Mouse (Mus musculus): ENCODE measurements at regions not wholly inside any gene's neighbourhood (a gene's known extent, or its start where the extent isn't known, plus 50 kb on each side); places are given as distances from the start of the nearest gene placed in this dataset.
"Not testable (repeated sequence)": the region's sequence is repeated elsewhere in the genome, so short reads cannot be mapped to it uniquely, and the experiment has no call there.

- Histone ChIP-seq H3K4me3 (ENCODE audit: low read depth, low read length) (no peak overlapping the region), H3K9me3 (ENCODE audit: low read length) (no peaks in the 10 kb centered on the region)
Observed at GRCm38 (mm10) chr5:4248422-4248821, 56.3 kb downstream of the Mterf1b start.

GRCm38 (mm10) chr5:4254280-4254679 lies 62.1 kb downstream of the Mterf1b start:
- ATAC-seq = not testable (repeated sequence)
- WGBS = 89% methylated on average over 5 of the region's 5 CpGs

More at GRCm38 (mm10) chr5:4248422-4248821, 56.3 kb downstream of the Mterf1b start:
- Histone ChIP-seq H3K36me3 (ENCODE audit: insufficient read depth) (no peaks in the 10 kb centered on the region), H3K9ac (no peak overlapping the region), H3K27ac (ENCODE audit: low read depth, low read length) (no peak overlapping the region), H3K4me1 (ENCODE audit: insufficient read depth) (no peaks in the 10 kb centered on the region), H3K4me2 (ENCODE audit: low read depth) (no peak overlapping the region), H3K27me3 (ENCODE audit: insufficient read depth, low read length) (no peaks in the 10 kb centered on the region)
- 88% methylated on average over 2 of the region's 2 CpGs for WGBS
- TF ChIP-seq CTCF (IDR thresholded peaks at IDR 0.05; ENCODE audit: low read depth) = no peak
- ATAC-seq = no peak
- DNase-seq = no peak

GRCm38 (mm10) chr5:4257048-4257750 lies 65.0 kb downstream of the Mterf1b start:
- Histone ChIP-seq H3K4me3 (ENCODE audit: low read depth, low read length) (no peak overlapping the region), H3K27ac (ENCODE audit: low read depth, low read length) (no peak overlapping the region), H3K36me3 (ENCODE audit: insufficient read depth) (no peaks in the 10 kb centered on the region), H3K9me3 (ENCODE audit: low read length) (no peaks in the 10 kb centered on the region), H3K9ac (no peak overlapping the region), H3K4me1 (ENCODE audit: insufficient read depth) (no peaks in the 10 kb centered on the region), H3K27me3 (ENCODE audit: insufficient read depth, low read length) (no peaks in the 10 kb centered on the region), H3K4me2 (ENCODE audit: low read depth) (no peak overlapping the region)
- WGBS = 80% methylated on average over 12 of the region's 12 CpGs
- DNase-seq = no peak
- no peak for TF ChIP-seq CTCF (IDR thresholded peaks at IDR 0.05; ENCODE audit: low read depth)
- no peak for ATAC-seq

More at GRCm38 (mm10) chr5:4254280-4254679, 62.1 kb downstream of the Mterf1b start:
- H3K9me3 ChIP-seq (ENCODE audit: low read length); H3K27ac ChIP-seq (ENCODE audit: low read depth, low read length); H3K4me2 ChIP-seq (ENCODE audit: low read depth); H3K4me1 ChIP-seq (ENCODE audit: insufficient read depth); H3K27me3 ChIP-seq (ENCODE audit: insufficient read depth, low read length); H3K4me3 ChIP-seq (ENCODE audit: low read depth, low read length); H3K36me3 ChIP-seq (ENCODE audit: insufficient read depth); DNase-seq; H3K9ac ChIP-seq: not testable (repeated sequence)

- TF ChIP-seq CTCF (IDR thresholded peaks at IDR 0.05; ENCODE audit: low read depth) = no peak
- Histone ChIP-seq H3K27ac (ENCODE audit: low read depth, low read length) (no peak overlapping the region), H3K9me3 (ENCODE audit: low read length) (no peaks in the 10 kb centered on the region), H3K27me3 (ENCODE audit: insufficient read depth, low read length) (no peaks in the 10 kb centered on the region), H3K9ac (no peak overlapping the region), H3K4me3 (ENCODE audit: low read depth, low read length) (no peak overlapping the region), H3K36me3 (ENCODE audit: insufficient read depth) (no peaks in the 10 kb centered on the region), H3K4me2 (ENCODE audit: low read depth) (no peak overlapping the region), H3K4me1 (ENCODE audit: insufficient read depth) (no peaks in the 10 kb centered on the region)
- 92% methylated on average over 4 of the region's 4 CpGs for WGBS
- no peak for ATAC-seq
- no peak for DNase-seq
Observed at GRCm38 (mm10) chr5:4259260-4259659, 67.1 kb downstream of the Mterf1b start.

- DNase-seq (no peak), ATAC-seq (no peak)
- 96% methylated on average over 1 of the region's 1 CpGs for WGBS
- Histone ChIP-seq H3K36me3 (ENCODE audit: insufficient read depth) (no peaks in the 10 kb centered on the region), H3K4me1 (ENCODE audit: insufficient read depth) (no peaks in the 10 kb centered on the region), H3K9me3 (ENCODE audit: low read length) (no peaks in the 10 kb centered on the region), H3K4me2 (ENCODE audit: low read depth) (no peak overlapping the region), H3K27me3 (ENCODE audit: insufficient read depth, low read length) (no peaks in the 10 kb centered on the region), H3K4me3 (ENCODE audit: low read depth, low read length) (no peak overlapping the region), H3K9ac (no peak overlapping the region), H3K27ac (ENCODE audit: low read depth, low read length) (no peak overlapping the region)
- peak; percentile 60 for TF ChIP-seq CTCF (IDR thresholded peaks at IDR 0.05; ENCODE audit: low read depth)
Observed at GRCm38 (mm10) chr5:4262666-4263065, 70.5 kb downstream of the Mterf1b start.

GRCm38 (mm10) chr5:4263560-4264160 lies 71.5 kb downstream of the Mterf1b start:
- H3K36me3 ChIP-seq (ENCODE audit: insufficient read depth) = no peaks in the 10 kb centered on the region
- no peaks in the 10 kb centered on the region for H3K4me1 ChIP-seq (ENCODE audit: insufficient read depth)
- 62% methylated on average over 5 of the region's 5 CpGs for WGBS
- ATAC-seq (peak; percentile 85), DNase-seq (peak; percentile 71)
- H3K27ac ChIP-seq (ENCODE audit: low read depth, low read length) = no peak overlapping the region
- peak; percentile 81 for TF ChIP-seq CTCF (IDR thresholded peaks at IDR 0.05; ENCODE audit: low read depth)
- no peak overlapping the region for H3K4me2 ChIP-seq (ENCODE audit: low read depth)
- H3K27me3 ChIP-seq (ENCODE audit: insufficient read depth, low read length) = no peaks in the 10 kb centered on the region
- no peaks in the 10 kb centered on the region for H3K9me3 ChIP-seq (ENCODE audit: low read length)
- no peak overlapping the region for H3K4me3 ChIP-seq (ENCODE audit: low read depth, low read length)
- no peak overlapping the region for H3K9ac ChIP-seq

- Histone ChIP-seq H3K4me1 (ENCODE audit: insufficient read depth) (no peaks in the 10 kb centered on the region), H3K4me2 (ENCODE audit: low read depth) (no peak overlapping the region), H3K9me3 (ENCODE audit: low read length) (no peaks in the 10 kb centered on the region), H3K4me3 (ENCODE audit: low read depth, low read length) (no peak overlapping the region), H3K9ac (no peak overlapping the region), H3K27ac (ENCODE audit: low read depth, low read length) (no peak overlapping the region), H3K27me3 (ENCODE audit: insufficient read depth, low read length) (no peaks in the 10 kb centered on the region), H3K36me3 (ENCODE audit: insufficient read depth) (no peaks in the 10 kb centered on the region)
- TF ChIP-seq CTCF (IDR thresholded peaks at IDR 0.05; ENCODE audit: low read depth) = no peak
- no peak for ATAC-seq
- no peak for DNase-seq
- WGBS = 88% methylated on average over 2 of the region's 2 CpGs
Observed at GRCm38 (mm10) chr5:4267717-4268116, 75.5 kb downstream of the Mterf1b start.

Data from forebrain, postnatal 0 days (tissue).